Comparison of ENCODE assay signal across 10 mouse cellular contexts in the genomic region with DNA sequence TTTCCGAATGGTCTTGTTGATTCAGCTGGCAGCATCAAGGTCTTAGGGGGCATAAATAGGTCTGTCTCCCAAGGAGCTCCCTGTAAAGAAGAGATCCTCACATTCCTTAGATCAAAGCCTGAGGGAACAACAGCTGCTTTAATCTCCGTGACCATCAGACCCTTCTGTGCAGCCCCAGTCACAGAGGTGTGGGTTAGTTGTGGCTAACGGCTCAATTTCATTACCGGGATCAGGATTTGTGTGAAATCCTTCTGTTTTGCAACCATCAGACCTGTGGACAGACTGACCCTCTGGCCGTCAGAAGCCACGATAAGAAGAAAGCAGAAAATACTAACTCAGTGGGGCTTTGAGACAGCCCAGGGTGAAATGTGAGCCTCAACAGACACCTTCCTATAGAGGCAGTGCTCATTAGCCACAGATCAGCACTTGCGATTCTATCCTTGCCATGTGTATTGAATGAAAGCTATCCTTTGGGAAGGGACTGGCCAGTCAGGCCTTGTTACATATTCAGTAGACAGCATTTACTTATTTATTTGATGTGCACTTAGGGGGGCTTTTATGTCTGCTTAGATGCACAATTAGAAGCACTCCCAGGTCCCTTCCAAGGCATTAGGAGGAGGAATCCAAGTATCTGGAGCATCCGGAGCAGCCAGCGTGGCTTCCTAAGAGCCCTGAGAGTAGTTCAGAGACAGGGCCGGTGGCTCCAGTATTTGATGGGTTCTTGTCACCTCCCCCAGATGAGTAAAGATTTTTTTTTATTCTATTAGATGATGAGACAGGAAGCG.
DNase-seq lines count a peak whose midpoint lies in the region; ATAC-seq and TF ChIP-seq lines count a peak whose summit lies in the region.
"Had no signal": no experiment of that assay in that cellular context is flagged by ENCODE, and none has a peak within 500 bp of the region (broad histone marks: within the 10 kb centered on the region; RNA-seq: fewer than 3 reads in every experiment).

No protein-coding gene starts in this region.

- no peak overlapping the region for H3K4me2 ChIP-seq in kidney, postnatal 0 days (ENCODE audit: low read length)
- no peak overlapping the region for H3K4me2 ChIP-seq in forebrain, embryonic 13.5 days
- no peak overlapping the region for H3K4me2 ChIP-seq in limb, embryonic 15.5 days
- H3K4me2 ChIP-seq: limb, embryonic 12.5 days had no signal

- H3K4me3 ChIP-seq in kidney, postnatal 0 days (replicated peaks; ENCODE audit: low read depth, low read length) = no peak overlapping the region
- H3K4me3 ChIP-seq in forebrain, embryonic 13.5 days = no peak overlapping the region
- H3K4me3 ChIP-seq in limb, embryonic 15.5 days = no peak overlapping the region
- H3K4me3 ChIP-seq: limb, embryonic 12.5 days had no signal

- no peak for ATAC-seq in kidney, postnatal 0 days (replicated peaks; ENCODE audit: low FRiP score, low read depth)
- ATAC-seq in forebrain, embryonic 13.5 days = peak; percentile 43; the same call in 1 of the 2 replicates
- ATAC-seq in limb, embryonic 15.5 days (ENCODE audit: insufficient number of reproducible peaks, low FRiP score, low TSS enrichment, low read depth) = no peak

- H3K36me3 ChIP-seq in kidney, postnatal 0 days (ENCODE audit: insufficient read depth, low read length) = no peaks in the 10 kb centered on the region
- H3K36me3 ChIP-seq in forebrain, embryonic 13.5 days (ENCODE audit: poor library complexity, severe bottlenecking) = peaks cover 23% of the 10 kb centered on the region
- H3K36me3 ChIP-seq in limb, embryonic 15.5 days = peaks cover 25% of the 10 kb centered on the region

- peaks cover 22% of the 10 kb centered on the region for H3K4me1 ChIP-seq in kidney, postnatal 0 days (replicated peaks; ENCODE audit: insufficient read depth, low read length)
- H3K4me1 ChIP-seq in forebrain, embryonic 13.5 days = peaks cover 51% of the 10 kb centered on the region
- H3K4me1 ChIP-seq in limb, embryonic 15.5 days = peaks cover 24% of the 10 kb centered on the region

- no peak for TF ChIP-seq CTCF in kidney, postnatal 0 days (IDR thresholded peaks at IDR 0.05; ENCODE audit: low read depth)

- no peaks in the 10 kb centered on the region for H3K27me3 ChIP-seq in kidney, postnatal 0 days (ENCODE audit: insufficient read depth, low read length)
- no peaks in the 10 kb centered on the region for H3K27me3 ChIP-seq in forebrain, embryonic 13.5 days
- no peaks in the 10 kb centered on the region for H3K27me3 ChIP-seq in limb, embryonic 15.5 days
- H3K27me3 ChIP-seq: limb, embryonic 12.5 days had no signal

- H3K9me3 ChIP-seq in kidney, postnatal 0 days (replicated peaks; ENCODE audit: low read length) = no peaks in the 10 kb centered on the region
- H3K9me3 ChIP-seq in forebrain, embryonic 13.5 days (replicated peaks) = no peaks in the 10 kb centered on the region
- H3K9me3 ChIP-seq in limb, embryonic 15.5 days = no peaks in the 10 kb centered on the region
- H3K9me3 ChIP-seq: limb, embryonic 12.5 days had no signal

- DNase-seq in kidney, postnatal 0 days (ENCODE audit: low spot score) = no peak
- no peak for DNase-seq in kidney, postnatal 14 days
- peak; percentile 64 for DNase-seq in retina, postnatal 1 day
- DNase-seq in layer of hippocampus, postnatal 25 days (ENCODE audit: extremely low spot score in 1 of 2, low spot score in 1 of 2) = no peak
- DNase-seq in thymus, adult 18-20 months = no peak
- DNase-seq: cerebellum, adult 8-10 months; lung, postnatal 4 days had no signal

- 37% methylated on average over 11 of the region's 11 CpGs for WGBS in kidney, postnatal 0 days
- 25% methylated on average over 11 of the region's 11 CpGs for WGBS in forebrain, embryonic 13.5 days
- 42% methylated on average over 11 of the region's 11 CpGs for WGBS in limb, embryonic 15.5 days

- no peak overlapping the region for H3K9ac ChIP-seq in kidney, postnatal 0 days (ENCODE audit: low read depth, low read length)
- H3K9ac ChIP-seq in forebrain, embryonic 13.5 days = peak overlapping the region; percentile 1; the same call in 1 of the 2 replicates
- H3K9ac ChIP-seq in limb, embryonic 15.5 days = no peak overlapping the region
- H3K9ac ChIP-seq: limb, embryonic 12.5 days had no signal

- peak overlapping the region; percentile 44 for H3K27ac ChIP-seq in kidney, postnatal 0 days
- H3K27ac ChIP-seq in forebrain, embryonic 13.5 days = peak overlapping the region; percentile 83
- H3K27ac ChIP-seq in limb, embryonic 15.5 days = 0 out of 2 replicates have a peak overlapping the region, but pooled peaks have one; percentile 8

Comparison
In these comparisons a context has a peak if more than half of its experiments do, and no peak if none do; other contexts are left out.
1. H3K27ac ChIP-seq: peak in every context shown above with its lines; median percentile 83 in forebrain, embryonic 13.5 days; 44 in kidney, postnatal 0 days; 8 in limb, embryonic 15.5 days.